8 mouse cellular contexts compared by ENCODE assay signal in the genomic region with DNA sequence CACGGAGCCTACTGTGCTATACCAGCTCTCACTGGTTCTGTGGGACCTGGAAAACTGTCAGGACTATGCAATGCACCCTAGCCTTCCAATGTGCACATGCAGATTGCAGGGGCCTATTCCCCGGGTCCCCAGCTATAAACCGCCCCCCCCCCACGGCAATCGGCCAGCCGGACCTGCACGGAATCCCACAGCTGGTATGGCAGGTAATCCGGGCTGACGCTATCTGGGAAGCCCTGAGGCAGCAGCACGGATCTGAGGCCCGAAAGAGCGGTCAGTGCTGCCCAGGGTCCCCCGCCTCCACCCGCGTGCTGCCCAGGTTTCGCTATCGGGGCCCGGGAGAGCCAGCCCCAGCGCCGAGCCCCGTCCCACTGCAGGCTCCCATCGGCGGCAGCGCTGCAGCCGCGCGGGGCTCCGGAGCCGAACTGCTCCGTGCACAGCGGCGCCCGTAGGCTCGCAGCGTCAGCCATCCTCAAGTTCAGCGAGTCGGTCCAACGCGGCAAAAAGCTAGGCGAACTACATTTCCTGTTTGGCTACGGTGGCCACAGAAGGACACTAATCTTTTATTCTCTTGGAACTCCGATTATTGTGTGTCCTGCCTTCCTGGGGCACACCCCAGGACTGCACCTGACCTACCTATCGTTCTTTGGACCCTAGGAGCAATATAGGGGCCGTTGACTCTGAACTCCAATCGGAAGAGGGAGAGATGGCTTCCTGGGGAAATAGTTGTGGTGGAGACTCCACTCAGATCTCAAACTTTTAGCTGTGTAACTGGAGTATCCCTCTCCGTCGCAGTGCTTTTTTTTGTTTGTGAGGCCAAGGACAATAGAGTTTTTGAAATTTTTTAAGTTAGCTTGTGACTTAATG. TPM values are rescaled to one million over a fixed set of nuclear protein-coding genes. Genes with fewer than 3 reads are reported as not detected.
DNase-seq lines count a peak whose midpoint lies in the region; ATAC-seq and TF ChIP-seq lines count a peak whose summit lies in the region.

BC017158 (minus strand) TSS at position 554 of the 864 bp plus-strand sequence.

- H3K4me3 ChIP-seq in embryonic facial prominence, embryonic 15.5 days (replicated peaks), result peak within 1 kb of the TSS; percentile 86
- H3K4me3 ChIP-seq in heart, embryonic 10.5 days, result peak within 1 kb of the TSS; percentile 96
- peak within 1 kb of the TSS; percentile 85 for H3K4me3 ChIP-seq in kidney, embryonic 15.5 days (replicated peaks)
- peak within 1 kb of the TSS; percentile 85 for H3K4me3 ChIP-seq in limb, embryonic 15.5 days
- H3K4me3 ChIP-seq in midbrain, postnatal 0 days (ENCODE audit: low read depth, low read length), result peak within 1 kb of the TSS; percentile 89

- peak; percentile 80 for DNase-seq in 416B (ENCODE audit: low read depth)
- DNase-seq in adrenal gland, postnatal 4 days (ENCODE audit: low spot score in 2 of 2), result peak; percentile 25 to 35
- DNase-seq in heart, embryonic 10.5 days (ENCODE audit: low spot score), result peak; percentile 87
- DNase-seq in midbrain, postnatal 0 days (ENCODE audit: low spot score), result peak; percentile 85
- peak; percentile 78 to 80 for DNase-seq in spleen, postnatal 10 days (ENCODE audit: low spot score in 2 of 2)

- H3K27me3 ChIP-seq in embryonic facial prominence, embryonic 15.5 days, result no peaks in the 10 kb centered on the region
- no peaks in the 10 kb centered on the region for H3K27me3 ChIP-seq in heart, embryonic 10.5 days (ENCODE audit: insufficient read depth, poor library complexity, severe bottlenecking)
- peaks cover 2% of the 10 kb centered on the region; the same call in 1 of the 2 replicates for H3K27me3 ChIP-seq in kidney, embryonic 15.5 days
- H3K27me3 ChIP-seq in limb, embryonic 15.5 days, result no peaks in the 10 kb centered on the region
- H3K27me3 ChIP-seq in midbrain, postnatal 0 days (ENCODE audit: insufficient read depth, low read length), result no peaks in the 10 kb centered on the region

- peak within 1 kb of the TSS; percentile 88 for H3K27ac ChIP-seq in embryonic facial prominence, embryonic 15.5 days (replicated peaks)
- peak within 1 kb of the TSS; percentile 96 for H3K27ac ChIP-seq in heart, embryonic 10.5 days
- H3K27ac ChIP-seq in kidney, embryonic 15.5 days, result peak within 1 kb of the TSS; percentile 88
- H3K27ac ChIP-seq in limb, embryonic 15.5 days, result peak within 1 kb of the TSS; percentile 94
- peak within 1 kb of the TSS; percentile 63 for H3K27ac ChIP-seq in midbrain, postnatal 0 days (ENCODE audit: low read depth, low read length)

- no peak for TF ChIP-seq CTCF in midbrain, postnatal 0 days (IDR thresholded peaks at IDR 0.05)

- H3K9me3 ChIP-seq in embryonic facial prominence, embryonic 15.5 days (replicated peaks), result no peaks in the 10 kb centered on the region
- H3K9me3 ChIP-seq in heart, embryonic 10.5 days, result no peaks in the 10 kb centered on the region
- H3K9me3 ChIP-seq in kidney, embryonic 15.5 days (replicated peaks), result no peaks in the 10 kb centered on the region
- H3K9me3 ChIP-seq in limb, embryonic 15.5 days, result no peaks in the 10 kb centered on the region
- no peaks in the 10 kb centered on the region for H3K9me3 ChIP-seq in midbrain, postnatal 0 days (ENCODE audit: low read length)

- peak within 1 kb of the TSS; percentile 83 for H3K4me2 ChIP-seq in embryonic facial prominence, embryonic 15.5 days (replicated peaks)
- peak within 1 kb of the TSS; percentile 76 for H3K4me2 ChIP-seq in kidney, embryonic 15.5 days
- H3K4me2 ChIP-seq in limb, embryonic 15.5 days, result peak within 1 kb of the TSS; percentile 75
- H3K4me2 ChIP-seq in midbrain, postnatal 0 days (ENCODE audit: low read depth, low read length, poor library complexity, severe bottlenecking), result peak within 1 kb of the TSS; percentile 86

- H3K36me3 ChIP-seq in embryonic facial prominence, embryonic 15.5 days, result peaks cover 3% of the 10 kb centered on the region; the same call in 1 of the 2 replicates
- H3K36me3 ChIP-seq in heart, embryonic 10.5 days, result 0 out of 2 replicates have a peak, but pooled peaks cover 8% of the 10 kb centered on the region
- H3K36me3 ChIP-seq in kidney, embryonic 15.5 days, result peaks cover 21% of the 10 kb centered on the region
- H3K36me3 ChIP-seq in limb, embryonic 15.5 days, result peaks cover 11% of the 10 kb centered on the region
- peaks cover 4% of the 10 kb centered on the region; the same call in 1 of the 2 replicates for H3K36me3 ChIP-seq in midbrain, postnatal 0 days (ENCODE audit: insufficient read depth, low read length)

- peaks cover 24% of the 10 kb centered on the region for H3K4me1 ChIP-seq in embryonic facial prominence, embryonic 15.5 days
- H3K4me1 ChIP-seq in heart, embryonic 10.5 days, result peaks cover 17% of the 10 kb centered on the region
- H3K4me1 ChIP-seq in kidney, embryonic 15.5 days, result peaks cover 17% of the 10 kb centered on the region
- peaks cover 21% of the 10 kb centered on the region for H3K4me1 ChIP-seq in limb, embryonic 15.5 days
- H3K4me1 ChIP-seq in midbrain, postnatal 0 days (ENCODE audit: insufficient read depth, low read length), result peaks cover 5% of the 10 kb centered on the region; the same call in 1 of the 2 replicates

- ATAC-seq in embryonic facial prominence, embryonic 15.5 days (ENCODE audit: insufficient number of reproducible peaks, low FRiP score, low TSS enrichment, low read depth), result peak; percentile 61
- ATAC-seq in kidney, embryonic 15.5 days (replicated peaks; ENCODE audit: low FRiP score), result peak; percentile 79
- peak; percentile 54 for ATAC-seq in limb, embryonic 15.5 days (ENCODE audit: insufficient number of reproducible peaks, low FRiP score, low TSS enrichment, low read depth)
- peak; percentile 47; the same call in 1 of the 2 replicates for ATAC-seq in midbrain, postnatal 0 days (ENCODE audit: low FRiP score)

- peak within 1 kb of the TSS; percentile 83 for H3K9ac ChIP-seq in embryonic facial prominence, embryonic 15.5 days
- H3K9ac ChIP-seq in kidney, embryonic 15.5 days, result peak within 1 kb of the TSS; percentile 92
- peak within 1 kb of the TSS; percentile 90 for H3K9ac ChIP-seq in limb, embryonic 15.5 days
- H3K9ac ChIP-seq in midbrain, postnatal 0 days (replicated peaks; ENCODE audit: low read length, poor library complexity, severe bottlenecking), result peak within 1 kb of the TSS; percentile 83

- WGBS in embryonic facial prominence, embryonic 15.5 days, result under 1% methylated on average over 47 of the region's 47 CpGs
- 3% methylated on average over 47 of the region's 47 CpGs for WGBS in heart, embryonic 10.5 days
- 1% methylated on average over 47 of the region's 47 CpGs for WGBS in kidney, embryonic 15.5 days
- WGBS in limb, embryonic 15.5 days, result under 1% methylated on average over 47 of the region's 47 CpGs
- WGBS in midbrain, postnatal 0 days, result 1% methylated on average over 47 of the region's 47 CpGs

RNA-seq across cellular contexts. Expression of gene BC017158, which starts in this region (rescaled TPM):
- total RNA-seq in adrenal gland, postnatal 4 days (2021), result 10 to 100 TPM; 39.3 to 39.4 TPM
- 26.6 and 27.0 TPM in 2 replicates for polyA plus RNA-seq in embryonic facial prominence, embryonic 15.5 days (2015; fragmentation: Nextera tagmentation; extraction: Ambion mirVana)
- polyA plus RNA-seq in heart, embryonic 10.5 days (2016; fragmentation: Nextera tagmentation; extraction: Ambion mirVana), result 20.3 and 25.1 TPM in 2 replicates
- polyA plus RNA-seq in kidney, embryonic 15.5 days (2015; fragmentation: Nextera tagmentation; extraction: Ambion mirVana), result 29.1 and 31.7 TPM in 2 replicates
- 25.2 and 26.3 TPM in 2 replicates for polyA plus RNA-seq in limb, embryonic 15.5 days (2015; fragmentation: Nextera tagmentation; extraction: Ambion mirVana)
- 27.7 and 28.0 TPM in 2 replicates for total RNA-seq in midbrain, postnatal 0 days (2014; rRNA removed)
- polyA plus RNA-seq in midbrain, postnatal 0 days (2015; fragmentation: Nextera tagmentation; extraction: Ambion mirVana), result 17.9 and 18.3 TPM in 2 replicates

Comparison
In these comparisons a context has a peak if more than half of its experiments do, and no peak if none do; other contexts are left out.
1. Peak in every context shown above with its lines: DNase-seq, ATAC-seq, H3K4me3 ChIP-seq and H3K27ac ChIP-seq.
2. DNase-seq: peak in every context shown above with its lines; median percentile 87 in heart, embryonic 10.5 days; 85 in midbrain, postnatal 0 days; 80 in 416B; 79 in spleen, postnatal 10 days; 30 in adrenal gland, postnatal 4 days.